Mouse (Mus musculus): ENCODE data around the gene Setd7. TPM values are rescaled to one million over a fixed set of nuclear protein-coding genes. Genes with fewer than 3 reads are reported as not detected.

The Setd7 gene
- total and polyA plus RNA-seq, 3 experiments: 16.6 to 34.3 (median 23.6) TPM

GRCm38 (mm10) chr3:51490088-51490753 is 70.5 kb downstream of the Setd7 start:
- Histone ChIP-seq H3K9me3 (replicated peaks; ENCODE audit: low read length) (no peaks in the 10 kb centered on the region), H3K4me3 (replicated peaks in 1 of 3; ENCODE audit: low read depth in 2 of 3, low read length in 2 of 3, poor library complexity in 1 of 3) (no peak overlapping the region), H3K27ac (ENCODE audit: insufficient read depth, low read depth) (no peak overlapping the region), H3K4me1 (ENCODE audit: control insufficient read depth in 1 of 2, insufficient read depth in 2 of 2) (peaks cover 7 to 38% of the 10 kb centered on the region in 2 experiments), H3K4me2 (ENCODE audit: insufficient read depth, low read depth, poor library complexity, severe bottlenecking) (no peak overlapping the region), H3K9ac (ENCODE audit: insufficient read depth, low read depth) (no peak overlapping the region), H3K27me3 (replicated peaks) (no peaks in the 10 kb centered on the region), H3K36me3 (replicated peaks in 1 of 2; ENCODE audit: control insufficient read depth in 1 of 2, insufficient read depth in 1 of 2, low read length in 1 of 2) (peaks cover 14 to 60% of the 10 kb centered on the region in 2 experiments), H3K79me2 (replicated peaks; ENCODE audit: control insufficient read depth, extremely low read depth, insufficient read depth, poor library complexity, severe bottlenecking) (peaks cover 26% of the 10 kb centered on the region)
- TF ChIP-seq ELF1 (IDR thresholded peaks at IDR 0.05; ENCODE audit: low read depth, low read length) (no peak), MAZ (IDR thresholded peaks at IDR 0.05; ENCODE audit: low read depth, low read length) (no peak), CTCF (conservative IDR thresholded peaks at IDR 0.05 in 1 of 2, IDR thresholded peaks at IDR 0.05 in 1 of 2; ENCODE audit: low read depth in 2 of 2, low read length in 2 of 2) (no peak), NRF1 (IDR thresholded peaks at IDR 0.05; ENCODE audit: low read depth, low read length) (no peak), PAX5 (IDR thresholded peaks at IDR 0.05; ENCODE audit: low read length) (no peak), SMC3 (IDR thresholded peaks at IDR 0.05; ENCODE audit: low read depth, low read length) (no peak), CHD2 (IDR thresholded peaks at IDR 0.05; ENCODE audit: low read length) (no peak), E2F4 (IDR thresholded peaks at IDR 0.05; ENCODE audit: insufficient replicate concordance, low read depth, low read length) (no peak)
- dilution Hi-C loops (cut with MboI; ENCODE audit: extremely low pct_ligation_motif_present, extremely low pct_unique_long_range_greater_than_20kb, low sequenced_read_pairs): no loop called here
- in situ Hi-C loops (cut with MboI; ENCODE audit: low pct_ligation_motif_present, low pct_unique_long_range_greater_than_20kb, low sequenced_read_pairs): no loop called here
- DNase-seq (ENCODE audit: extremely low read depth): no peak

GRCm38 (mm10) chr3:51486491-51487195 is 74.0 kb downstream of the Setd7 start:
- dilution Hi-C loops (cut with MboI; ENCODE audit: extremely low pct_ligation_motif_present, extremely low pct_unique_long_range_greater_than_20kb, low sequenced_read_pairs): no loop called here

GRCm38 (mm10) chr3:51485347-51485746 is 75.3 kb downstream of the Setd7 start:
- Histone ChIP-seq H3K9me3 (replicated peaks; ENCODE audit: low read length) (no peaks in the 10 kb centered on the region), H3K36me3 (replicated peaks in 1 of 2; ENCODE audit: control insufficient read depth in 1 of 2, insufficient read depth in 1 of 2, low read length in 1 of 2) (peaks cover 0 to 20% of the 10 kb centered on the region in 2 experiments), H3K27ac (ENCODE audit: insufficient read depth, low read depth) (no peak overlapping the region), H3K4me1 (ENCODE audit: control insufficient read depth in 1 of 2, insufficient read depth in 2 of 2) (peaks cover 6 to 46% of the 10 kb centered on the region in 2 experiments; a peak in 3 of 4 replicates), H3K9ac (ENCODE audit: insufficient read depth, low read depth) (peak overlapping the region; percentile 77), H3K79me2 (replicated peaks; ENCODE audit: control insufficient read depth, extremely low read depth, insufficient read depth, poor library complexity, severe bottlenecking) (peaks cover 18% of the 10 kb centered on the region), H3K4me2 (ENCODE audit: insufficient read depth, low read depth, poor library complexity, severe bottlenecking) (peak overlapping the region; percentile 86), H3K27me3 (replicated peaks) (no peaks in the 10 kb centered on the region), H3K4me3 (replicated peaks in 1 of 3; ENCODE audit: low read depth in 2 of 3, low read length in 2 of 3, poor library complexity in 1 of 3) (peak overlapping the region; percentile 96 to 98 (median 97))
- TF ChIP-seq ZMIZ1 (IDR thresholded peaks at IDR 0.05; ENCODE audit: low read depth, low read length) (no peak), MAZ (IDR thresholded peaks at IDR 0.05; ENCODE audit: low read depth, low read length) (no peak), POLR2A (IDR thresholded peaks at IDR 0.05; ENCODE audit: low read depth, low read length) (no peak), MAX (IDR thresholded peaks at IDR 0.05; ENCODE audit: low read length) (no peak), ELF1 (IDR thresholded peaks at IDR 0.05; ENCODE audit: low read depth, low read length) (no peak), ETS1 (conservative IDR thresholded peaks at IDR 0.05; ENCODE audit: low read depth, low read length) (no peak), USF1 (IDR thresholded peaks at IDR 0.05; ENCODE audit: low read depth, low read length) (no peak), RAD21 (IDR thresholded peaks at IDR 0.05; ENCODE audit: low read depth, low read length) (no peak), RCOR1 (conservative IDR thresholded peaks at IDR 0.05; ENCODE audit: low read depth, low read length) (no peak), TCF12 (IDR thresholded peaks at IDR 0.05; ENCODE audit: low read depth, low read length) (no peak), EP300 (IDR thresholded peaks at IDR 0.05; ENCODE audit: low read length) (no peak), E2F4 (IDR thresholded peaks at IDR 0.05; ENCODE audit: insufficient replicate concordance, low read depth, low read length) (no peak), JUND (conservative IDR thresholded peaks at IDR 0.05; ENCODE audit: low read depth, low read length) (no peak), MEF2A (IDR thresholded peaks at IDR 0.05; ENCODE audit: borderline replicate concordance, low read depth, low read length) (no peak)
- in situ Hi-C loops (cut with MboI; ENCODE audit: low pct_ligation_motif_present, low pct_unique_long_range_greater_than_20kb, low sequenced_read_pairs) (loop anchor here (10.0 kb wide), 3 partner anchors 159 to 759 kb away; no protein-coding TSS in a partner anchor), dilution Hi-C loops (cut with MboI; ENCODE audit: extremely low pct_ligation_motif_present, extremely low pct_unique_long_range_greater_than_20kb, low sequenced_read_pairs) (no loop called here)
- no peak for DNase-seq (ENCODE audit: extremely low read depth)

More at GRCm38 (mm10) chr3:51486491-51487195, 74.0 kb downstream of the Setd7 start:
- in situ Hi-C loops (cut with MboI; ENCODE audit: low pct_ligation_motif_present, low pct_unique_long_range_greater_than_20kb, low sequenced_read_pairs): loop anchor here (10.0 kb wide), 3 partner anchors 158 to 758 kb away; no protein-coding TSS in a partner anchor
- H3K4me3 ChIP-seq (replicated peaks in 1 of 3; ENCODE audit: low read depth in 2 of 3, low read length in 2 of 3, poor library complexity in 1 of 3): no peak overlapping the region
- no peak for DNase-seq (ENCODE audit: extremely low read depth)
- H3K9ac ChIP-seq (ENCODE audit: insufficient read depth, low read depth): no peak overlapping the region
- peaks cover 0 to 30% of the 10 kb centered on the region in 2 experiments for H3K36me3 ChIP-seq (replicated peaks in 1 of 2; ENCODE audit: control insufficient read depth in 1 of 2, insufficient read depth in 1 of 2, low read length in 1 of 2)
- peaks cover 6 to 45% of the 10 kb centered on the region in 2 experiments; a peak in 3 of 4 replicates for H3K4me1 ChIP-seq (ENCODE audit: control insufficient read depth in 1 of 2, insufficient read depth in 2 of 2)
- peaks cover 31% of the 10 kb centered on the region for H3K79me2 ChIP-seq (replicated peaks; ENCODE audit: control insufficient read depth, extremely low read depth, insufficient read depth, poor library complexity, severe bottlenecking)
- H3K9me3 ChIP-seq (replicated peaks; ENCODE audit: low read length): no peaks in the 10 kb centered on the region
- H3K27ac ChIP-seq (ENCODE audit: insufficient read depth, low read depth): no peak overlapping the region
- no peak overlapping the region for H3K4me2 ChIP-seq (ENCODE audit: insufficient read depth, low read depth, poor library complexity, severe bottlenecking)
- no peak for TF ChIP-seq RAD21 (IDR thresholded peaks at IDR 0.05; ENCODE audit: low read depth, low read length)
- TF ChIP-seq MAX (IDR thresholded peaks at IDR 0.05; ENCODE audit: low read length): no peak
- no peak for TF ChIP-seq POLR2AphosphoS2 (IDR thresholded peaks at IDR 0.05; ENCODE audit: low read depth, low read length)
- TF ChIP-seq MEF2A (IDR thresholded peaks at IDR 0.05; ENCODE audit: borderline replicate concordance, low read depth, low read length): no peak
- no peak for TF ChIP-seq IRF4 (IDR thresholded peaks at IDR 0.05; ENCODE audit: low read depth, low read length)
- TF ChIP-seq JUN (IDR thresholded peaks at IDR 0.05; ENCODE audit: insufficient read depth, low read depth, low read length): no peak
- no peak for TF ChIP-seq ZKSCAN1 (IDR thresholded peaks at IDR 0.05; ENCODE audit: borderline replicate concordance, low read depth, low read length)
- H3K27me3 ChIP-seq (replicated peaks): no peaks in the 10 kb centered on the region

Data from CH12.LX (cell line).